ENCODE assay signal across 8 mouse cellular contexts in the genomic region with DNA sequence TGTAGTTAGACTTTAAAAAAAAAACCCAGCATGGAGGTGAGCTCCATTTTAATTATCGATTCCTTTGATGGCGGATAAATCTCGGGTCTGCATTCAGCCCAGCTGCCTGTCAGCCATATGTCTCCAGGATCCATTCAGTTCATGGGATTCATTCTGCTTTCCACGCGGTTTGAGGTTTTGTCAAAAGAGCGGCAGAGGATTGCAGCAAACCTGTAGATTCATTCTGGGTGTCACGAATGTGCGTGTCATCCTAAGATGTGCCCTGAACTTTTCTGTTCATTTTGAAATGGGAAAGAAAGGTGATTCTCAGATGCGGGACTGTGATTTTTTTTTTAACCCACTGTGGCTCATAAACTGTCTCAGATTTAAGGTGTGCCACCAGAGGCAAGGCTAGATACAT.
DNase-seq lines count a peak whose midpoint lies in the region; ATAC-seq and TF ChIP-seq lines count a peak whose summit lies in the region.

No protein-coding gene starts in this region.

- H3K4me2 ChIP-seq in CH12.LX (ENCODE audit: insufficient read depth, low read depth, poor library complexity, severe bottlenecking): peak overlapping the region; percentile 95
- H3K4me2 ChIP-seq in forebrain, embryonic 16.5 days (ENCODE audit: low read length): peak overlapping the region; percentile 61
- H3K4me2 ChIP-seq in liver, embryonic 15.5 days: peak overlapping the region; percentile 33

- no peak for TF ChIP-seq POLR2A in heart, adult 2 months (IDR thresholded peaks at IDR 0.05; ENCODE audit: insufficient read depth, low read depth, low read length)
- TF ChIP-seq POLR2A in CH12.LX (IDR thresholded peaks at IDR 0.05; ENCODE audit: low read depth, low read length): no peak

- H3K79me2 ChIP-seq in heart, adult 2 months (replicated peaks; ENCODE audit: control insufficient read depth, insufficient read depth, low read length): no peaks in the 10 kb centered on the region
- H3K79me2 ChIP-seq in CH12.LX (replicated peaks; ENCODE audit: control insufficient read depth, extremely low read depth, insufficient read depth, poor library complexity, severe bottlenecking): no peaks in the 10 kb centered on the region

- H3K36me3 ChIP-seq in heart, adult 2 months (ENCODE audit: control insufficient read depth, insufficient read depth, low read length): no peaks in the 10 kb centered on the region
- peaks cover 0 to 1% of the 10 kb centered on the region in 2 experiments for H3K36me3 ChIP-seq in CH12.LX (replicated peaks in 1 of 2; ENCODE audit: control insufficient read depth in 1 of 2, insufficient read depth in 1 of 2, low read length in 1 of 2)
- H3K36me3 ChIP-seq in forebrain, embryonic 16.5 days (ENCODE audit: control insufficient read depth, insufficient read depth): no peaks in the 10 kb centered on the region
- H3K36me3 ChIP-seq in liver, embryonic 15.5 days (replicated peaks): no peaks in the 10 kb centered on the region

- intact Hi-C loops in heart, adult 2 months (cut with DNase I): loop anchor here (2.0 to 10.0 kb wide), 3 partner anchors 38 to 250 kb away; no protein-coding TSS in a partner anchor
- intact Hi-C loops in heart, postnatal 25 days (cut with DNase I): loop anchor here (5.0 kb wide), 1 partner anchor 123 kb away; no protein-coding TSS in a partner anchor

- H3K27ac ChIP-seq in heart, adult 2 months: peak overlapping the region; percentile 73
- H3K27ac ChIP-seq in CH12.LX (ENCODE audit: insufficient read depth, low read depth): no peak overlapping the region
- H3K27ac ChIP-seq in forebrain, embryonic 16.5 days (ENCODE audit: low read length): peak overlapping the region; percentile 89
- no peak overlapping the region for H3K27ac ChIP-seq in liver, embryonic 15.5 days (replicated peaks)

- in situ Hi-C loops in CH12.LX (cut with MboI; ENCODE audit: low pct_ligation_motif_present, low pct_unique_long_range_greater_than_20kb, low sequenced_read_pairs): loop anchor here (5.0 to 10.0 kb wide), 2 partner anchors 33 to 110 kb away; no protein-coding TSS in a partner anchor

- no peaks in the 10 kb centered on the region for H3K9me3 ChIP-seq in CH12.LX (replicated peaks; ENCODE audit: low read length)
- H3K9me3 ChIP-seq in forebrain, embryonic 16.5 days (ENCODE audit: control insufficient read depth, low read length): no peaks in the 10 kb centered on the region
- H3K9me3 ChIP-seq in liver, embryonic 15.5 days (replicated peaks): no peaks in the 10 kb centered on the region

- ATAC-seq in forebrain, embryonic 16.5 days: no peak
- no peak for ATAC-seq in liver, embryonic 15.5 days (ENCODE audit: insufficient read depth)
- ATAC-seq in activated CD4-positive, CD25-positive, alpha-beta regulatory T cell, adult 4 months: no peak

- no peak for TF ChIP-seq CTCF in heart, adult 2 months (IDR thresholded peaks at IDR 0.05)
- no peak for TF ChIP-seq CTCF in CH12.LX (conservative IDR thresholded peaks at IDR 0.05 in 1 of 2, IDR thresholded peaks at IDR 0.05 in 1 of 2; ENCODE audit: low read depth in 2 of 2, low read length in 2 of 2)

- dilution Hi-C loops in CH12.LX (cut with MboI; ENCODE audit: extremely low pct_ligation_motif_present, extremely low pct_unique_long_range_greater_than_20kb, low sequenced_read_pairs): no loop called here

- no peaks in the 10 kb centered on the region for H3K4me1 ChIP-seq in heart, adult 2 months (ENCODE audit: control insufficient read depth, insufficient read depth, low read length)
- H3K4me1 ChIP-seq in CH12.LX (ENCODE audit: control insufficient read depth in 1 of 2, insufficient read depth in 2 of 2): peaks cover 6 to 48% of the 10 kb centered on the region in 2 experiments
- peaks cover 26% of the 10 kb centered on the region for H3K4me1 ChIP-seq in forebrain, embryonic 16.5 days (replicated peaks; ENCODE audit: control insufficient read depth, insufficient read depth, low read length)
- no peaks in the 10 kb centered on the region for H3K4me1 ChIP-seq in liver, embryonic 15.5 days (replicated peaks)

- DNase-seq in heart, adult 2 months: no peak
- DNase-seq in heart, postnatal 25 days (ENCODE audit: low spot score): no peak
- no peak for DNase-seq in CH12.LX (ENCODE audit: extremely low read depth)
- no peak for DNase-seq in natural killer cell, adult 2 months (ENCODE audit: low spot score in 2 of 2)
- no peak for DNase-seq in cerebellum, adult 11 months

- TF ChIP-seq EP300 in heart, adult 2 months (IDR thresholded peaks at IDR 0.05; ENCODE audit: insufficient read depth, low read depth, low read length): no peak
- no peak for TF ChIP-seq EP300 in CH12.LX (IDR thresholded peaks at IDR 0.05; ENCODE audit: low read length)

- H3K4me3 ChIP-seq in heart, adult 2 months: peak overlapping the region; percentile 48
- H3K4me3 ChIP-seq in CH12.LX (replicated peaks in 1 of 3; ENCODE audit: low read depth in 2 of 3, low read length in 2 of 3, poor library complexity in 1 of 3): peak overlapping the region; percentile 41 to 71 (median 64)
- peak overlapping the region; percentile 61 for H3K4me3 ChIP-seq in forebrain, embryonic 16.5 days (replicated peaks; ENCODE audit: low read length)
- peak overlapping the region; percentile 26; the same call in 1 of the 2 replicates for H3K4me3 ChIP-seq in liver, embryonic 15.5 days (replicated peaks)

- no peak for TF ChIP-seq RAD21 in CH12.LX (IDR thresholded peaks at IDR 0.05; ENCODE audit: low read depth, low read length)

- no peak overlapping the region for H3K9ac ChIP-seq in heart, adult 2 months (ENCODE audit: low read depth, low read length)
- H3K9ac ChIP-seq in CH12.LX (ENCODE audit: insufficient read depth, low read depth): peak overlapping the region; percentile 29
- H3K9ac ChIP-seq in forebrain, embryonic 16.5 days (replicated peaks; ENCODE audit: low read depth, low read length): peak overlapping the region; percentile 72
- H3K9ac ChIP-seq in liver, embryonic 15.5 days: no peak overlapping the region

- WGBS in heart, adult 2 months: 51% methylated on average over 9 of the region's 9 CpGs
- 28% methylated on average over 9 of the region's 9 CpGs for WGBS in forebrain, embryonic 16.5 days
- WGBS in liver, embryonic 15.5 days (ENCODE audit: insufficient replicate concordance): 63% methylated on average over 9 of the region's 9 CpGs

- H3K27me3 ChIP-seq in heart, adult 2 months (ENCODE audit: control insufficient read depth, insufficient read depth, low read length): no peaks in the 10 kb centered on the region
- no peaks in the 10 kb centered on the region for H3K27me3 ChIP-seq in CH12.LX (replicated peaks)
- H3K27me3 ChIP-seq in forebrain, embryonic 16.5 days (replicated peaks; ENCODE audit: control insufficient read depth, insufficient read depth, low read length): no peaks in the 10 kb centered on the region
- no peaks in the 10 kb centered on the region for H3K27me3 ChIP-seq in liver, embryonic 15.5 days

TF ChIP-seq in CH12.LX, 34 proteins besides CTCF, POLR2A, EP300 and RAD21:
- TF ChIP-seq MAX (IDR thresholded peaks at IDR 0.05; ENCODE audit: low read length) (0 out of 2 replicates have a peak, but pooled peaks have one; percentile 35), SIN3A (IDR thresholded peaks at IDR 0.05; ENCODE audit: low read length) (peak; percentile 29; the same call in 1 of the 2 replicates), UBTF (IDR thresholded peaks at IDR 0.05; ENCODE audit: low read depth, low read length) (no peak), JUND (conservative IDR thresholded peaks at IDR 0.05; ENCODE audit: low read depth, low read length) (0 out of 2 replicates have a peak, but pooled peaks have one; percentile 11)

Comparison
In these comparisons a context has a peak if more than half of its experiments do, and no peak if none do; other contexts are left out.
1. H3K27ac ChIP-seq: peak in heart, adult 2 months (single experiment) and forebrain, embryonic 16.5 days (single experiment); none in CH12.LX (single experiment) and liver, embryonic 15.5 days (single experiment).
2. H3K9ac ChIP-seq: peak in CH12.LX (single experiment) and forebrain, embryonic 16.5 days (single experiment); none in heart, adult 2 months (single experiment) and liver, embryonic 15.5 days (single experiment).
3. H3K4me2 ChIP-seq: peak in every context shown above with its lines; median percentile 95 in CH12.LX; 61 in forebrain, embryonic 16.5 days; 33 in liver, embryonic 15.5 days.
4. Peak in every context shown above with its lines, with median percentiles within 50 percentile points of each other: H3K4me3 ChIP-seq.